Mouse (Mus musculus): ENCODE results near the gene Plk2.

Plk2 gene

DNA sequence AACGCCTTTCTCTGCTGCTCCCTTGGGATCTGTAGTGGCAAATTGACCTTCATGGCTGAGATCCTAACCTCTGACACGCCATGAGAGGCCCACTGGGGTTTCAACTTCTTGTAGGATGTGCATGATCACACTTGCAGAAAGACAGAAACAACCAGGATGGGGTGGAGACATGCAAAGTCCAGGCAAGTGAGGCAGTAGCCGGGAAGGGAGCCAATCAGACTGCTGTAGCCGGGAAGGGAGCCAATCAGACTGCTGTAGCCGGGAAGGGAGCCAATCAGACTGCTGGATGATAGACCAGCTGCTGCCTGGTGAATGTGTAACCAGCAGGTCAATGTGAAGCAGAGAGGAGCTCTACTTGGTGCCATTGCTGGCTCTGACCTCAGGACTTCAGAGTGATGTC is 11.3 kb downstream of the Plk2 start:
- DNase-seq (ENCODE audit: low spot score in 2 of 2): no peak

DNA sequence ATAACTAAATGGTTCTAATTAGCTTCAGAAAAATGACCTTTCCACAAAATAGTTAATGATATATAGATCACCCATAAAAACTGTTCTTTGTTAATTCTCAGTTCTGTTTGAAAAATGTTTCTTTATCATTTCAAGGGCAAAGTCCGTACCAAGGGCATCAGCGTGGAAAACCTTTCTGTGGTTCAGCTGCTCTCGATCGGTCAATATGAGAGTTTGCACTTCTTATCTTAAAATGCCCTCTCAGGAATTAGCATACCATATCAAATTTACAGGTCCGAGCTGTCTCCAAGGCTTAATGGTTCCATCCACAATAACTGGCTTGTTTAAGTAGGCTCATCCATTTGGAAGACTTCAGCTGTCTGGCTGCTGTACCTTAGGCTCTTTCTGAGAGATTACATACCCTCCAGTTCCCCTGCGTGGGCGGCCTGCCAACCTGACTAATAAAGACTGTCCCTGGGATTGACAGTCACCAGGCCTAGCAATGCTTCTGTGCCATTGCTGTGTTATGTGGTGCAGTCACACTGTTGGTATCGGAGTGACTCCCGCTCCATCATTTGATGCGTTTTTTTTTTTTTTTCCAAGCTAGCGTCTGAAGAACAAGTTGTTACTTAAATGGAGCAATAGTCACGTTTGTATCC is 17.8 kb downstream of the Plk2 start:
- DNase-seq (ENCODE audit: low spot score in 2 of 2): no peak

DNA sequence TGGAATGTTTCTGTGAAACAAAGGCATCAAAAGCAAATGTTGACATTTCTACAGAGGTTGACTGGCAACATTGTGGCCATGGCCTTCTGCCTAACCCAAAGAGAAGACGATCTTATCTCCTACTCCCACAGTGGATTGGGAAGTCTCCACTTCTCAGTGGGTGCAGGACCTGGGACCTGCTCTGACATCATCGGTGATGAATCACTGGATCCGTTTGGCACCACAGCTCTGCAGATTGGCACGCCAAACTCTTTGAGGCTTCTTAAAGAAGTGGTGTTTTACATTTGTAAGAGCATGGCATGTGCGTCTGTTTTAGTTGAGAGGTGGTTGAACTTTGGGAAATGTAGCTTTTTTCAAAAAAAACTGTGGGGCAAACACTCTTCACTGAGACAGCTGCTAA is 23.8 kb downstream of the Plk2 start:
- no peak for DNase-seq (ENCODE audit: low spot score in 2 of 2)

DNA sequence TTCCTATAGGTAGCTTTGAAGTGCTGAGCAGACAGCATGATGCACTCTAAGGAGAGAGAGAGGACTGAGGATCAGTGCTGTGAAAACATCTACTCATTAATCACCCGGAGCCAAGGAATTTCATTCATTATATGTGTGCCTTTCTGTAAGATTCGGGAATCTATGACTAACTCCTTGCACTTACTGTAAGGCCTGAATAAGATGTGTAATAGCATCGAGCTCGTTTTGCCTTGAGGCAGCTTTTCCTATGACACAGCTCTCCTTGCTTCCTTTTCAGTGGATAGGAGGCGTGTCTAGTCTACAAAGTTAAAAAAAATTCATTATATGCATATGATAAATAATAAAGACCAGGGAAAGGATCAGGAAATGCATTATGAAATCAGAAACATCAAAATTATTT is 24.8 kb downstream of the Plk2 start:
- no peak for DNase-seq (ENCODE audit: low spot score in 2 of 2)

DNA sequence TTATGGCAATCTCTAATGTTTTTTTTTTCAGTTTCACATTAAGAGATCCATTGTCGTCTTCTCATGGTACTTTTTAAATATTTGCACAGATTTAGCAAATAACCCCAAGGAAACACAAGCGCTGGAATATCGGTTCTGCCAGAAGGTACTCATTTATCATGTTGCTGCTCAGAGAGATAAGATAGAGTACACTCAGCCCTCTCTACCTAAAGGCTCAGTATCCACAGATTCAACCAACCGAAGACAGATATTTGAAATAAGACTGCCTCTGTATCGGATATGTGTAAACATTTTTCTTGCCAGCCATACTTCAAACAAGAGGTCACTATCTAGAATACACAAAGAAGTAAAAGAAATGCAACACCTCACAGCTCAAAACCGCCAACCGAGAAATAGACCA is 27.6 kb downstream of the Plk2 start:
- DNase-seq (ENCODE audit: low spot score in 2 of 2): no peak

DNA sequence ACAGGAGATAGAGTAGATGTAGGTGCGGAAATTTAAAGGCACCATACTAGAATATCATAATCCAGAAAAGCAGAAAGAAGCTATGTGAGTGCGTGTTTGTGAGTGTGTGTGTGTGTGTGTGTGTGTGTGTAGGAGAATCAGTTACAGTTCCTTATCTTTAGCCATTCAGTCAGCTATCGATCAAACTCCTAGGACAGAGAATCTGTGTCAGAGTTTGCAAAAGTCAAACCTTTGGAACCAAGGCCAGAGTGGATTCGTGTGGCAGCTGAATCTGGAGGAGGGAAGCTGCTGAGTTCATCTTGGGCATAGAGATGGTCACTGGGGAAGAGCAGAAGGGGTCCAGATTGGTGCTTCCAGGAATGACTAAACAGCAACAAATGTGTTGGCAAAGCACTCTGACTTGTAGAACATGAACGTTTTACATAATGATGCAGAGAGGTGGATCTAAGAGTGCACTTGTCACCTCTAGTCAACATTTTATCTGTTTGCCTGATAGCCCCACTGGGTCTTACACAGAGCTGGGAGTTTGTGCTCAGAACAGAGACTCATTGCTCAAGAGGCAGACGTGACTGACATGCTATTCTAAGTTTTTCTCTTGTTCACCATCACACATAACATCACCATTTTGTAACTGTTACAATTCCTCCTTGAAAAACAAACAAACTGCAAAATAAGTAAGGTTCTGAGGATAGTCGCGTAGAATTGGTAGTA is 30.8 kb downstream of the Plk2 start:
- DNase-seq (ENCODE audit: low spot score in 2 of 2): no peak

DNA sequence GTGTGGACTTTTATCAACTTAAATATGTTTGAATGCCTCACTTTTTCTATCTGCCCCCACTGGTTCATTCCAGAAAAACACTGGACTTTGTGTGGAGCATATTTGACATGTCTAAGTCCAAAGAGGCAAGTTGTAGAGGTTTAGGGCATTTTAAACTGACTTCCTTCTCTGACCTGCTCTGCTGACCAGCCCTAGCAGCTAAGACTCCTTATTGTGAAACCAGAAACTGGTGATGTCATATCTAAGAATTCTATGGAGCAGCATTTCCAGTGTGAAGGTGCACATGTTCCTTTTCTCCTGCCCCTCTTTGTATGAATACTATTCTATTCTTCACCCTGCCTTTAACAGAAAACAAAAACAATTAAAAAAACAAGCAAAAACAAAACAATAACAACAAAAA is 36.5 kb downstream of the Plk2 start:
- DNase-seq (ENCODE audit: low spot score in 2 of 2): no peak

DNA sequence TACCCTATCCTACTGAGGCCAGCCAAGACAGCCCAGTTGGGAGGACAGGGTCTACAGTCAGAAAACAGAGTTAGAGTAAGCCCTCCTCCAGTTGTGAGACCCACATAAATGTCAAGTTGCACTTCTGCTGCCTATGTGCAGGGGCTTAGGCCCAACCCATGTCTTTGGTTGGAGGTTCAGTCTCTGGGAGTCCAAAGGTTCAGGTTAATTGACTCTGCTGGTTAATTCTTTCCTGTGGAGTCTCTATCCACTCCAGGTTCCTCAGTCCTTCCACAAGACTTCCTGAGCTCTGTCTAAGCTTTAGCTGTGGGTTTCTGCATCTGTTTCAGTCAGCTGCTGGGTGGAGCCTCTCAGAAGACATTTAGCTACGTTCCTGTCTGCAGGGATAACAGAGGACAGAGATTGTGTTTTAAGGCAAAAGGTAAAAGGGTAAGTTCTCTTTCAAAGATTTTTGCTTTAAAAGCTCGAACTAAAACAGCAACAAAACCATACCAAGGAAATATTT is 37.3 kb downstream of the Plk2 start:
- no peak for DNase-seq (ENCODE audit: low spot score in 2 of 2)

DNA sequence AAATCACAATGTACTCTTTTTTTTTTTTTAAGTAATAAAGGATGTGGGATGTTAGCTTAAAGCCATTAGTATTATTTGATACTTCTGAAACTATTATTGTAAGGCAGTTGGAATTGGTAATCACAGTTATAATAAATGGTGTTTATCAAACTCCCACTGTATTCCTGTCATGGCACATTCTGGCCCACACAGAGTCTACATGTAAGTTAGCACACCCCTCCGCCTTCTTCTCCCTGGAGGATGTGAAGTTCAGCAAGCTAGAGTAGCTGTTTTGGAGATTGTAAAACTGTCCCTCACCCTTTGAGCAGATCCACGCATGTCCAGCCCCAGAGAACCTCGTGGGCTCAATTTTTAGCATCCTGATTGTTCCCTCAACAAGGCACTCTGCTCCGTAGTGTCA is 37.8 kb downstream of the Plk2 start:
- no peak for DNase-seq (ENCODE audit: low spot score in 2 of 2)

DNA sequence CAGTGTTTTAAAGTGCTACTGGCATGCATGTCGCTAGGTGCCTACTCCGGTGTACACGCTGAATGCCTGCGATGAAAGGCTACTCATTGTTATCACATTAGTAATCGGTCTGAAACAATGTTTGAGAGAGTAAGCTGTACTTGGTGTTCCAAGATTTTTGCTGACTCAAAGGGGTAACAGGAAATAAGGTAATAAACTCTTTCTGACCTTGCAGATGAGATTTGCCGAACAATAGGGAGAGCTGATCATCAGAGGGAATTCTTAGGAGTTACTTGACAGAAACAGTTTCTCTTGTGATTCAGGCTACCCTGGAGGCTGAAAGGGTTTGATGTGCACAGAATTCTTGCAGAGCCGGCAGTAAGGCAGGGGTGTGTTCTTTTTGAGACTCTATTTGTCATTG is 41.8 kb downstream of the Plk2 start:
- no peak for DNase-seq (ENCODE audit: low spot score in 2 of 2)

DNA sequence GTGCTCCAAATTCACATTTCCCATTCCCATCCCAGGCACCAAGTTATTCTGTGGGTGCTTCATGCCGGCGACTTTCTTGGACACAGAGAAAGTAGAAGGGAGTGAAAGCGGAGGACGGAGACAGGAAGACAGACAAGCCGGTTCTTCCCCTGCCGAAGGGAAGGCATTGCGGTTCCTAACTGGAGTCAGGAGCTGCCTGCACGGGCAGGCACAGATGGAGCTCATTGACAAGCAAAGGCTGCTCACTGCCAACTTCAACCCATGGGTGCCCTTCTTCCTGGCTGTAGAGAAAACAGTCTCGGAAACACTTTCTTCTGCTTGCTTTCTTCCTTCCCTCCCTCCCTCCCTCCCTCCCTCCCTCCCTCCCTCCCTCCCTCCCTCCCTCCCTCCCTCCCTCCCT is 43.8 kb downstream of the Plk2 start:
- no peak for DNase-seq (ENCODE audit: low spot score in 2 of 2)

DNA sequence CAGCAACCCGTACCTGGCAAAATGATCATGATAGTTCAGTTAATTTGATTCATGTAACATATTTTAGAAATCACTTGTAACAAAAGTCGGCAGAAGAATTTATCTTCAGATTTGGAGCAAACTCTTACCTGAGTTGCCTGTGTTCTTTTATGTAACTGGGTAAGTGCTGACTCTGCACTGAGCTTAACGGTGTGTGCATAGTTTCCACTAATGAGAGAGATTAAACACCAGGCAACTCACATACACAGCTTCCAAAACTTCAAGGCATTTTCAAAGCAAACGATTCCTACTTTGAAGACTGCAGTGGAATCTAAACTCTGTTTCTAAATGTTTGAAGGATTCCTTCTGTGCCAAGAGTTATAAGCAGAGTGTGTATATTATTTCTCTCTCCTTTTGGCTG is 49.5 kb downstream of the Plk2 start:
- DNase-seq (ENCODE audit: low spot score in 2 of 2): no peak

DNA sequence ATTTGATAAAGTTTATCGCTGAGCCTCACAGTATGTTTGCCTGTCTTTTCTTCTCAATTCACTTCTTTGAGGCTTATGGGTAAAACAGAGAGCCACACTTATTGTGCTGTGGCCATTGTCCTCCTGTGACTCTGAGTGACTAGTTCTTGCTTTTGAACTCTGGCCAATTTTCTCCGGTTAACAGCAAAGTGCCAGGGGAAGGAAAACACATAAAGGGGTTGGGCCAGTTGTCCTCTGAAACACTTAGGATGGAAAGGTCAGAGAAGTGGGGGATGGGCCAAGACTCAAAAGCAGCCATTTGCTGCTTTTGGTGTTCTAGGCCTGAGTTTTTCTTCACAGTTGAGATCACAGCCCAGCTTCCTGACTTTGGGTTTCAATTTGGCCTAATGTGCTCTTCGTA is 50.0 kb downstream of the Plk2 start:
- no peak for DNase-seq (ENCODE audit: low spot score in 2 of 2)

DNA sequence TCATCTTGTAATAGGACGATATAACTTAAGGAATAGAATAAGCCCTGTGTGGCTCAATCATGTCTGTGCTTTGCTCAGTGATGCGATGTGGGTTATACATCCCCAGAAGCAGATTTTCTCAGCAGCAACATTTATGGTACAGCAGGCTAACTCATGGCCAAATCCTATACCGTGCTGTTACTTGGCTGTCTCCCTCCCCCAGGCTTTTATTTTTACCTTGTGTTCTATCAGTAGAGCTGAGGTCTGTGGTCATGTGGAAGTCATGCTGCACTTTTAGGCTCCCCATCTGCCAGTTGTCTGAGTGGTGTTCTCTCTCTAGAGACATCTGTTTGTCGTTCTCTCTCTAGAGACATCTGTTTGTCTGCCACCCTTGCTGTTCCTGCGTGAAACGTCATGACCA is 51.6 kb downstream of the Plk2 start:
- DNase-seq (ENCODE audit: low spot score in 2 of 2): no peak

DNA sequence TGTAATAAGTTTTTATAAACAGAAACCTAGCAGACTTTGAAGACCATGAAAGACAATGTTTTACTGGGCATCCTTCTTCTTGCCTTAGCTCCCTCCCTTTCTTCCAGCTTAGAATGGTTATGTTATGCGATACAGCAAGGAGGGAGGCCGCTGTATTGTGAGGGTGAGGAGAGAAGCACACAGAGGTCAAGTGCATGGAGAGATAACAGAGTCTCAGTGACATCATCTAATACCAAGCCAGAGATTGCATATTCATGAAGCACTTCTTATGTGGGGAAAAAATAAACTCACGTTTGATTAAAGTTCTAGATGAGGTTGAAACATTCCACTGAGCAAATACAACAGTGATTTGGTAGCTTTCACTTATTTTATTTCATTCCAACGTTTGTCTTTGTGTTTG is 55.2 kb downstream of the Plk2 start:
- no peak for DNase-seq (ENCODE audit: low spot score in 2 of 2)

All from frontal cortex, postnatal 14 days (tissue).